Mouse (Mus musculus): ENCODE measurements around the gene Pex7.
"Not testable (repeated sequence)": the region's sequence is repeated elsewhere in the genome, so short reads cannot be mapped to it uniquely, and the experiment has no call there.

DNA sequence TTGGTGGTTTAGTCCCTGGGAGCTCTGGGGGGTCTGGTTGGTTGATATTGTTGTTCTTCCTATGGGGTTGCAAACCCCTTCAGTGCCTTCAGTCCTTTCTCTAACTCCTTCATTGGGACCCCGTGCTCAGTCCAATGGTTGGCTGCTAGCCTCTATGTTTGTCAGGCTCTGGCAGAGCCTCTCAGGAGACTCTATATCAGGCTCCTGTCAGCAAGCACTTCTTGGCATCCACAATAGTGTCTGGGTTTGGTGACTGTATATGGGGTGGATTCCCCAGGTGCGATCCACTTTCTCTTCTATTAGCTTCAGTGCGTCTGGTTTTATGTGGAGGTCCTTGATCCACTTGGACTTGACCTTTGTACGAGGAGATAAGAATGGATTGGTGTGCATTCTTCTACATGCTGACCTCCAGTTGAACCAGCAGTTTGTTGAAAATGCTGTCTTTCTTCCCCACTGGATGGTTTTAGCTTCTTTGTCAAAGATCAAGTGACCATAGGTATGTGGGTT, 19.0 kb upstream of the Pex7 start:
- TF ChIP-seq POLR2A (IDR thresholded peaks at IDR 0.05; ENCODE audit: borderline replicate concordance, low read depth, low read length); CTCF (IDR thresholded peaks at IDR 0.05; ENCODE audit: low read depth, low read length): not testable (repeated sequence)
